Mouse (Mus musculus) right cerebral cortex, postnatal 4 days (tissue): ENCODE measurements around the gene Ank2.
"Not testable (repeated sequence)": the region's sequence is repeated elsewhere in the genome, so short reads cannot be mapped to it uniquely, and the experiment has no call there.

Source experiments
- DNase-seq: peaks from one replicate; pipeline ENCODE4 v3.0.0-alpha.2; 2022

Ank2 gene

GRCm38 (mm10) chr3:127408684-127409550 is 90.2 kb downstream of the Ank2 start:
- peak; percentile 75 for DNase-seq

GRCm38 (mm10) chr3:127407868-127408574 is 91.1 kb downstream of the Ank2 start:
- DNase-seq, result no peak

GRCm38 (mm10) chr3:127406883-127407282 is 92.3 kb downstream of the Ank2 start:
- no peak for DNase-seq

GRCm38 (mm10) chr3:127404371-127404770 is 94.8 kb downstream of the Ank2 start:
- no peak for DNase-seq

GRCm38 (mm10) chr3:127400976-127401375 is 98.2 kb downstream of the Ank2 start:
- DNase-seq, result no peak

- not testable (repeated sequence) for DNase-seq
Measured at GRCm38 (mm10) chr3:127400468-127400867, 98.7 kb downstream of the Ank2 start.

- DNase-seq, result no peak
Measured at GRCm38 (mm10) chr3:127397774-127398173, 101.4 kb downstream of the Ank2 start.

GRCm38 (mm10) chr3:127395202-127395601 is 103.9 kb downstream of the Ank2 start:
- DNase-seq, result no peak

GRCm38 (mm10) chr3:127387016-127387517 is 112.1 kb downstream of the Ank2 start:
- no peak for DNase-seq

- DNase-seq, result no peak
Measured at GRCm38 (mm10) chr3:127383231-127383630, 115.9 kb downstream of the Ank2 start.

- DNase-seq, result no peak
Measured at GRCm38 (mm10) chr3:127376901-127377460, 122.2 kb downstream of the Ank2 start.

GRCm38 (mm10) chr3:127375956-127376660 is 123.0 kb downstream of the Ank2 start:
- DNase-seq, result no peak

- DNase-seq, result no peak
Measured at GRCm38 (mm10) chr3:127374190-127374710, 124.9 kb downstream of the Ank2 start.

- no peak for DNase-seq
Measured at GRCm38 (mm10) chr3:127371774-127372173, 127.4 kb downstream of the Ank2 start.

GRCm38 (mm10) chr3:127369529-127369928 is 129.6 kb downstream of the Ank2 start:
- no peak for DNase-seq

- no peak for DNase-seq
Measured at GRCm38 (mm10) chr3:127367450-127367849, 131.7 kb downstream of the Ank2 start.

GRCm38 (mm10) chr3:127363512-127363911 is 135.6 kb downstream of the Ank2 start:
- DNase-seq, result peak; percentile 37

- DNase-seq, result no peak
Measured at GRCm38 (mm10) chr3:127362611-127363393, 136.3 kb downstream of the Ank2 start.

GRCm38 (mm10) chr3:127361846-127362245 is 137.3 kb downstream of the Ank2 start:
- DNase-seq, result no peak

GRCm38 (mm10) chr3:127361384-127361783 is 137.8 kb downstream of the Ank2 start:
- no peak for DNase-seq

- DNase-seq, result no peak
Measured at GRCm38 (mm10) chr3:127355252-127355651, 143.9 kb downstream of the Ank2 start.
